Mouse (Mus musculus): ENCODE measurements around the gene 1700056E22Rik. TPM values are rescaled to one million over a fixed set of nuclear protein-coding genes. Genes with fewer than 3 reads are reported as not detected.
A peak's percentile ranks its signal among the peaks of the same experiment; 100 is the strongest.

1700056E22Rik gene
- polyA plus RNA-seq, 1 experiment, result 0.54 TPM

DNA sequence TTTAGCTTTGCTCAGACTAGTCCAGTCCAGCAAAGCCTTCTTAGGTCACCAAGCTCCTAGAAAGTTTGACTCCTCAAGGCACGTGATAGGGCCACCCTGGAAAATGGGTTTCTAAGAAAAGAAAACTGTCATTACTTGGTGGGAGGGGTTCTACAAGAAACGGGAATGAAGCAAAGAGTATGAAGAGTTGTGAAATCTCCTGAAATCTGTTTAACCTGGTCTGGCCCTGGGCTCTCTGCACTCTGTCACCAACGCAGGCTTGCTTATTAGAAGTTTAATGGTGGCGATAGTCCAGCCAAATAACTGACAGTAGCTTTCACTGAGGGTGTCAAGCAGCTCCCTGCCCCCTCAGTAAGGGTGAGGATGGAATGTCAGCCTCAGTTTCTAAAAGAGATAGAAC, 19.0 kb upstream of the 1700056E22Rik start:
- Histone ChIP-seq H3K4me1 (ENCODE audit: control insufficient read depth, insufficient read depth, low read length) (peaks cover 25% of the 10 kb centered on the region), H3K4me3 (ENCODE audit: insufficient read depth, low read length) (no peak overlapping the region), H3K27ac (ENCODE audit: insufficient read depth, low read length) (peak overlapping the region; percentile 7; the same call in 1 of the 2 replicates)
- TF ChIP-seq CTCF (IDR thresholded peaks at IDR 0.05; ENCODE audit: borderline replicate concordance, insufficient read depth, low read length) (no peak), POLR2A (IDR thresholded peaks at IDR 0.05; ENCODE audit: low read depth, low read length) (no peak)

DNA sequence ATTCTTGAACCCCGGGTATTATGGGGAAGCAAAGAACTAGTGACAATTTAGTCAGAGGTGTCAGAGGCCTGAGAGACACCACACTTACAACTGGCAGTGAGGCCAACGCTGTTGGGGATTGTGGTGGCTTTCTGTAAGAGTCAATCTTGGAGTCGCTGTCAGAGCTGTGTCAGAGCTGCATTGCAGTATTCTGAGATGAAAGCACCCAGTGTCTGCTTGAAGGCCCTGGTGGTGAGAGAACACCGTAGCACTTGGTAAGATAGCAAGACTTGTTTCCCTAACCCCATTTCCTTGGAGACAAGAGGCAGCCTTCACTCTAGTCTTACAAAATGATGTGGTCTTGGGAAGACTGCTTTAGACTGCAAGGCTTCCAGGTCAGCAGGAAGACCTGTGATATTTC, 18.2 kb upstream of the 1700056E22Rik start:
- H3K4me1 ChIP-seq (ENCODE audit: control insufficient read depth, insufficient read depth, low read length), result peaks cover 28% of the 10 kb centered on the region
- H3K27ac ChIP-seq (ENCODE audit: insufficient read depth, low read length), result peak overlapping the region; percentile 65
- TF ChIP-seq CTCF (IDR thresholded peaks at IDR 0.05; ENCODE audit: borderline replicate concordance, insufficient read depth, low read length), result no peak
- TF ChIP-seq POLR2A (IDR thresholded peaks at IDR 0.05; ENCODE audit: low read depth, low read length), result no peak
- H3K4me3 ChIP-seq (ENCODE audit: insufficient read depth, low read length), result no peak overlapping the region

DNA sequence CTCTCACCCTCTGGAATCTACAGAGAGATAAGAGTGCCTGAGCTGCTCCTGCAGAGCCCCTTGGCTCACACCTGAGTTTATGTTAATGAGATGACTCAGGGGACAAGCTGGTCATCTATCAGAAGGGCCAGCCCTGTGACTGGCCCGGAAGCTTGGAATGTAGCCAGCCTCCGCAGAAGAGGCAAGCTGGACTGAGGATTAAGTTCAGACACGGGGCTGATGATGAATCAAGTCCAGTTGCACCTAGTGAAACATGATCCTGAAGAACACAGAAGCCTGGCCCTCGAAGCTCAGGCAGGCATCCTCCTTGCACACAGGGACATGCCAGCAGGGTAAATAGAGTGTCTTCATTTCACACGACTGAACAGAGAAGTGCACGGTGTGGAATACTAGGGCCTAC, 17.7 kb upstream of the 1700056E22Rik start:
- TF ChIP-seq POLR2A (IDR thresholded peaks at IDR 0.05; ENCODE audit: low read depth, low read length) (no peak), CTCF (IDR thresholded peaks at IDR 0.05; ENCODE audit: borderline replicate concordance, insufficient read depth, low read length) (no peak)
- H3K4me1 ChIP-seq (ENCODE audit: control insufficient read depth, insufficient read depth, low read length), result peaks cover 31% of the 10 kb centered on the region

DNA sequence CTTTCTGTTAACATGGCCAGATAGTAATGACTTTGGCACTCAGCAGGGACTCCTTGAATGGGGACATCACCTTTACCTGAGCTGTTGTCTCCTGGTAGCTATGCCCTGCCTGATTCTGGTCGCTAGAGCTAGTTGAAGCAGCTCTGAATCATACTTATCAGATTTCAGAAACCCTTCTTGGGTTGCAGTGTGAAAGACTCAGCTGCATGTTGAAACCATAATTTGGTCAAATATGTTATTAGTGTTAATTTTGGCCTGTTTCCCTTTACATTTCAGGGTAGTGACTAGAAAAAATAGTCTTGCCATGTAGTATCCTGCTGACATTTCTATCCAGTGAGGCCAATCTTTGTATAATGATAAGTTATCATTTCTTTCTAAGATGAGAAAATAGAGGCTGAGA, 17.2 kb upstream of the 1700056E22Rik start:
- TF ChIP-seq CTCF (IDR thresholded peaks at IDR 0.05; ENCODE audit: borderline replicate concordance, insufficient read depth, low read length) (no peak), POLR2A (IDR thresholded peaks at IDR 0.05; ENCODE audit: low read depth, low read length) (no peak)
- Histone ChIP-seq H3K4me3 (ENCODE audit: insufficient read depth, low read length) (no peak overlapping the region), H3K27ac (ENCODE audit: insufficient read depth, low read length) (peak overlapping the region; percentile 65), H3K4me1 (ENCODE audit: control insufficient read depth, insufficient read depth, low read length) (peaks cover 33% of the 10 kb centered on the region)

More for the DNA sequence above, 17.7 kb upstream of the 1700056E22Rik start:
- peak overlapping the region; percentile 65 for H3K27ac ChIP-seq (ENCODE audit: insufficient read depth, low read length)
- no peak overlapping the region for H3K4me3 ChIP-seq (ENCODE audit: insufficient read depth, low read length)

DNA sequence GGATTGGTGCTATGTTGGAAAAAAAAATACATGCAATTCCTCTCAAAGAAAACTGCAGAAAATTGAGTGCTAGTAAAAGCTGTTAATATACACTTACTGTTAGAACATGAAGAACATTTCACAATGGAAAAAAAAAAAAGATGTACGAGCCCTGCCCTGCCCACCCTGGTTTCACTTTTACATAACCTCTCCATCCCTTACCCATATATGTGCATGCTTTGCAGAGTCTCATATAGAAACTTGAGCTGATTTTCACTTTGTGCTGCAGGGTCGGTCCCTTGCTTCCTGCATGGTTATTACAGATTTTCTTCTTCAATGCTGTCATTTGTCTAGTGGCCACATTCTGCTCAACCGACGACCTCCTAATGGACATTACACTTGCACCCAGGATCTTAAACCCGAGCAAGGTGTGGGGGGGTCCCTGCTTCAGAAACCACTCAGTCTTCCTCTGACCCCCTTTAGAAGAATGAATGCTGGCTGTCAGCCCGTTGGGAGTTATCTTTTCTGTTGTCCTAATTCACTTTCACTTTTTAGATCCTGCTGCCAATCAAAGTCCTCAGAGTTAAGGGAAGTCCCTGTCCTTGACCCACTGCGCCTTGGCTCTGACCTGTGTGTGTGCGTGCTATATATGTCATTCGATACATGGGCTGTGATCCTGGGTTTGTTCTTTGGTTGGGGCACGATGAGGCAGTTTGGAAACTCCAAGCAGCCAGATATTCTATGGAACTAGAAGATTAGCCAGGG, 14.7 kb upstream of the 1700056E22Rik start:
- H3K4me3 ChIP-seq (ENCODE audit: insufficient read depth, low read length), result no peak overlapping the region
- peak overlapping the region; percentile 45 for H3K27ac ChIP-seq (ENCODE audit: insufficient read depth, low read length)
- peaks cover 42% of the 10 kb centered on the region for H3K4me1 ChIP-seq (ENCODE audit: control insufficient read depth, insufficient read depth, low read length)
- no peak for TF ChIP-seq POLR2A (IDR thresholded peaks at IDR 0.05; ENCODE audit: low read depth, low read length)
- TF ChIP-seq CTCF (IDR thresholded peaks at IDR 0.05; ENCODE audit: borderline replicate concordance, insufficient read depth, low read length), result no peak

DNA sequence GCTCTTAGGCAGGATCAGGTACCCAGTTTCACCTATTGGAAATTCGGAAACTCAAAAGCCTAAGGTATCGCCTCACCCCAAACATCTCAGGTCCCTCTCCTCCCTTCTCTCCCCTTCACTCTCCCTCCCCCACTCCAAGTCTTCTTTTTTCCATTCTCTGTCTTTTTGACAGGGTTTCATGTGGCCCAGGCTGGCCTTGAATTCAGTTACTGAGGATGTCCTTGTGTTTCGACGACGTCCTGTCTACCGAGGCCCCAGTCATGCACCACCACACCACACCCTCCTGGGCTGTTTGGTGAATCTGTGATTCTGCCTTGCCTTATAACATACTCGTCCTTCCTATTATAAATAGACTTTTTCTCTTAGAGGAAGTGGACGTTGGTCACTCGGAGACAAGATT, 13.7 kb upstream of the 1700056E22Rik start:
- H3K4me3 ChIP-seq (ENCODE audit: insufficient read depth, low read length), result no peak overlapping the region
- peaks cover 37% of the 10 kb centered on the region for H3K4me1 ChIP-seq (ENCODE audit: control insufficient read depth, insufficient read depth, low read length)
- no peak for TF ChIP-seq CTCF (IDR thresholded peaks at IDR 0.05; ENCODE audit: borderline replicate concordance, insufficient read depth, low read length)
- TF ChIP-seq POLR2A (IDR thresholded peaks at IDR 0.05; ENCODE audit: low read depth, low read length), result no peak
- no peak overlapping the region for H3K27ac ChIP-seq (ENCODE audit: insufficient read depth, low read length)

DNA sequence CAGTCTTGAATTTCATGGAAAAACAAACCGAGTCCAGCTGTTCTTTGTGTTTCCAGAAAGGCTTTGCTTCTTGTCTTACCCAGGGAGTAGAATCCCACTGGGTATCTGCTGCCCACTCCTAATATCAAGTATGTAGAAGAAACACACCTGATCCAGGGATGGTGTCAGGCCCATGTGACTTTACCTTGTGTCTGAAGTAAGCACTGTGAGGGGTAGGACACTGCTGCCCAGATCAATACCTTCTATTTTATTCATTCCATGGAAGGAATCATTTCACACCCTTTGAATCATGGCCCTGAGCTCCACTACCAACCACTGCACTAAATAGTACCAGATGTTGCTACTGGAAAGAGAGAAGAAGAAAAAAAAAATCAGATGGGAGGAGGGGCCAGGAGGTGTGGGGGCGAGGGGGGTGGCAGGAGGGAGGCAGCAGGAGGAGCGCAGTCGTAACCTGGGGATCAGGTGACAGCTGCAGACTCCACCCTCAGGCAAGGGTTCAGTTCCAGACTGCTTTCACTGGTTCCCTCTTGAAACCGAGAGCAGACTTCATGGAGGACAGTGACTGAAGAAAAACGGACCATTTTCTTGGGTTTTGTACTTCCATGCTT, 12.1 kb upstream of the 1700056E22Rik start:
- Histone ChIP-seq H3K4me1 (ENCODE audit: control insufficient read depth, insufficient read depth, low read length) (peaks cover 36% of the 10 kb centered on the region), H3K27ac (ENCODE audit: insufficient read depth, low read length) (peak overlapping the region; percentile 92), H3K4me3 (ENCODE audit: insufficient read depth, low read length) (no peak overlapping the region)
- no peak; the same call in 1 of the 2 replicates for TF ChIP-seq POLR2A (IDR thresholded peaks at IDR 0.05; ENCODE audit: low read depth, low read length)
- TF ChIP-seq CTCF (IDR thresholded peaks at IDR 0.05; ENCODE audit: borderline replicate concordance, insufficient read depth, low read length), result no peak

DNA sequence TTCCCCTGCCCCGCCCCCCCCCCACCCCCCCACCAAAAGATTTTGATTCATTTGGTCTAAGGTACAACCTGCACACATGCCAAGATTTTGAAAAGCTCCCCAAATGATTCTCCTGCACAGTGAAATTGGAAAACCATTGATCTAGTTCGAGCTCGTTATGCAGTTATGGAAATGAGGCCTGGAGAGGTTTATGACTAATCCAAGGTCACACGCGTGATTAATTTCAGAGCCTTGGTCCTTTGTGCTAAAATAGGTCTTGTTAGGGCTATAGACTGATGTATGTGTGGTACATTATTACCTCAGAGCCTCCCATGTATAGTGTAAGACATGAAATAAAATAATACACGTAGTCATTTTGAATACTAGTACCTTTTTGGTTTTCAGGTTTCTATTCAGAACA, 9.3 kb upstream of the 1700056E22Rik start:
- no peak overlapping the region for H3K4me3 ChIP-seq (ENCODE audit: insufficient read depth, low read length)
- H3K27ac ChIP-seq (ENCODE audit: insufficient read depth, low read length), result no peak overlapping the region
- no peak for TF ChIP-seq CTCF (IDR thresholded peaks at IDR 0.05; ENCODE audit: borderline replicate concordance, insufficient read depth, low read length)
- TF ChIP-seq POLR2A (IDR thresholded peaks at IDR 0.05; ENCODE audit: low read depth, low read length), result no peak
- H3K4me1 ChIP-seq (ENCODE audit: control insufficient read depth, insufficient read depth, low read length), result peaks cover 30% of the 10 kb centered on the region

DNA sequence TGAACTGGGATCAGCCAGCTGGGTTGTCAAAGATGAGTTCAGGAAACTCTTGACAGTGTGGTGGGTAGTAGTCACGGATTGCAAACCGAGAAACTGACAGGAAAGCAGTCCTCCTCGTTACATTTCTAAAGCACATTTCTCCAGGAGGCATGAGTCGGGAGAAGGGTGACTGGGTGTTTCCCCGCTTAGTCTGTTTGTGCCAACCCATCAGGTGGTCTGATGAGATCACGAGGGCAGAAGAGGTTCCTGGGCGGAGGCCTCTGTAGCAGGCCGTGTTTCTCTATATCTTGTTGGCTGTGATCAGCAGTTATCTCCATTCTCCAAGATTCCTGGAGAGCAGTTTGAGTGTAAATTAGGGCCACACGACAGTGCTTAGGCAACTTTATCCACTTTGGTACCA, 8.6 kb upstream of the 1700056E22Rik start:
- Histone ChIP-seq H3K4me3 (ENCODE audit: insufficient read depth, low read length) (no peak overlapping the region), H3K4me1 (ENCODE audit: control insufficient read depth, insufficient read depth, low read length) (peaks cover 30% of the 10 kb centered on the region), H3K27ac (ENCODE audit: insufficient read depth, low read length) (peak overlapping the region; percentile 50)
- TF ChIP-seq POLR2A (IDR thresholded peaks at IDR 0.05; ENCODE audit: low read depth, low read length) (no peak), CTCF (IDR thresholded peaks at IDR 0.05; ENCODE audit: borderline replicate concordance, insufficient read depth, low read length) (no peak)
